Mouse (Mus musculus) midbrain, postnatal 0 days (tissue): Measurements from ENCODE around the gene Atp6v1e1. TPM values are rescaled to one million over a fixed set of nuclear protein-coding genes. Genes with fewer than 3 reads are reported as not detected.

Source experiments
- ATAC-seq: fragments of 200-750 bp; cut with Nextera tagmentation; 2 replicates; pipeline ENCODE4 v1.8.0; 2017; ENCODE audit warnings: moderate number of reproducible peaks, mild to moderate bottlenecking, moderate TSS enrichment, moderate library complexity; ENCODE audit not compliant: low FRiP score
- DNase-seq: peaks from one replicate; pipeline ENCODE4 v3.0.0-alpha.2; 2015; ENCODE audit warnings: low spot score
- H3K27ac ChIP-seq: fragments of 300-500 bp; sonication (generic); 2 replicates; pipeline ENCODE4 v1.5.1; 2014; ENCODE audit warnings: low read depth, mild to moderate bottlenecking, low read length, mixed read lengths
- H3K27me3 ChIP-seq: fragments of 300-500 bp; sonication (generic); 2 replicates; pipeline ENCODE4 v1.6.1; 2014; ENCODE audit warnings: low read length, control low read depth, mixed read lengths; ENCODE audit not compliant: insufficient read depth
- H3K36me3 ChIP-seq: fragments of 300-500 bp; sonication (generic); 2 replicates; pipeline ENCODE4 v1.6.1; 2014; ENCODE audit warnings: low read length, control low read depth, mixed read lengths; ENCODE audit not compliant: insufficient read depth
- H3K4me1 ChIP-seq: fragments of 300-500 bp; sonication (generic); 2 replicates; pipeline ENCODE4 v1.6.1; 2014; ENCODE audit warnings: mild to moderate bottlenecking, control low read depth, antibody characterized with exemption, low read length, mixed read lengths; ENCODE audit not compliant: insufficient read depth
- H3K4me2 ChIP-seq: fragments of 300-500 bp; sonication (generic); 2 replicates; pipeline ENCODE4 v1.6.1; 2014; ENCODE audit warnings: low read depth, mild to moderate bottlenecking, low read length, mixed read lengths; ENCODE audit not compliant: poor library complexity, severe bottlenecking
- H3K4me3 ChIP-seq: fragments of 300-500 bp; sonication (generic); 2 replicates; pipeline ENCODE4 v1.5.1; 2014; ENCODE audit warnings: low read depth, mild to moderate bottlenecking, low read length, moderate library complexity
- H3K9ac ChIP-seq: fragments of 300-500 bp; sonication (generic); replicated peaks from 2 replicates; pipeline ENCODE4 v1.6.1; 2014; ENCODE audit warnings: mild to moderate bottlenecking, low read length, moderate library complexity, mixed read lengths; ENCODE audit not compliant: poor library complexity, severe bottlenecking
- H3K9me3 ChIP-seq: fragments of 300-500 bp; sonication (generic); 2 replicates; pipeline ENCODE4 v1.6.1; 2016; ENCODE audit warnings: low read length, control low read depth
- CTCF ChIP-seq: IDR thresholded peaks from 2 replicates; pipeline ENCODE4 v1.5.1; 2016; ENCODE audit warnings: antibody characterized with exemption, mild to moderate bottlenecking
- WGBS: fragments of 180-500 bp; shearing (Covaris S2); extraction: QIAGEN DNeasy Blood & Tissue Kit; methylation state at CpG from one replicate; pipeline ENCODE4 v1.1.7; 2014; 5-methylcytosine and 5-hydroxymethylcytosine counted together
- polyA plus RNA-seq: library from polyadenylated mRNA; unstranded; fragments of >200 nt; fragmentation: Nextera tagmentation; extraction: Ambion mirVana; gene quantifications from 2 replicates; pipeline ENCODE4 v1.2.1, GENCODE M21; 2015
- total RNA-seq: library from RNA; depleted of rRNA; stranded (reverse); fragments of >200 nt; gene quantifications from 2 replicates; pipeline ENCODE4 v1.2.3, GENCODE M21; 2014

Gene Atp6v1e1
- total and polyA plus RNA-seq, 2 experiments from 2014 or later = 251 to 333 TPM

- Histone ChIP-seq H3K27me3 (0 out of 2 replicates have a peak, but pooled peaks cover 4% of the 10 kb centered on the region), H3K4me2 (peak within 1 kb of the TSS; percentile 72), H3K36me3 (no peaks in the 10 kb centered on the region), H3K9me3 (no peaks in the 10 kb centered on the region), H3K4me3 (peak within 1 kb of the TSS; percentile 87), H3K4me1 (no peaks in the 10 kb centered on the region), H3K27ac (peak within 1 kb of the TSS; percentile 98), H3K9ac (peak within 1 kb of the TSS; percentile 93)
- TF ChIP-seq CTCF = peak; percentile 64
- DNase-seq = peak; percentile 89
- ATAC-seq = peak; percentile 96
- WGBS = 4% methylated on average over 39 of the region's 40 CpGs
These were observed 13.1 kb upstream of the Atp6v1e1 start, which contains the start of gene Bcl2l13 for GRCm38 (mm10) chr6:120835474-120836374. Gene Bcl2l13, plus strand, starts transcription at chr6:120836212.

DNA sequence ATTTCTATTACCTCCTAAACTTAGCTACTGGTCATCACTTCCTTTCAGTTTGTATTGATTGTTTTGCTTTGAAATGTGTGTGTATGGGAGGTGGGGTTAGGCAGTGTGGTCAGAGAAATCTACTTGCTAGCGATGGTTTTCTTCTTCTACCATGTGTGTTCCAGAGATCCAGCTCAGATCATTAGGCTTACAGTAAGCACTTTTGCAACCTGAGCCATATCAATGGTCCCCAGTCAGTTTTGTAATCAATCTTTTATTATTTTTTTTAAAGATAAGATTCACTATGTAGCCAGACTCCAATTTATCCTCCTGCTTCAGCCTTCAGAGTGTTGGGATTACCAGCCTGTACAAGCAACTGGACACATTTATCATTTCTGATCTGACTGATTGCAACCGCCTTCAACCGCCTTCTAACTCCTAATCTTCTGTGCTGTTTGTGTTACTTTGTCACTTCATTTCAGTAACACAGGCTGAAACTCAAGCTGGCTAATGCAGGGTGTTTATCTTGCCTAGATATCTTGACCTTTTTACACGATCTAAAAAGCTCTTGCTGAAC, 12.3 kb upstream of the Atp6v1e1 start:
- Histone ChIP-seq H3K27me3 (0 out of 2 replicates have a peak, but pooled peaks cover 4% of the 10 kb centered on the region), H3K4me1 (no peaks in the 10 kb centered on the region), H3K4me2 (no peak overlapping the region), H3K9ac (no peak overlapping the region), H3K36me3 (no peaks in the 10 kb centered on the region), H3K27ac (no peak overlapping the region), H3K4me3 (no peak overlapping the region), H3K9me3 (no peaks in the 10 kb centered on the region)
- DNase-seq (no peak), ATAC-seq (no peak)
- 93% methylated on average over 4 of the region's 4 CpGs for WGBS
- TF ChIP-seq CTCF = no peak

DNA sequence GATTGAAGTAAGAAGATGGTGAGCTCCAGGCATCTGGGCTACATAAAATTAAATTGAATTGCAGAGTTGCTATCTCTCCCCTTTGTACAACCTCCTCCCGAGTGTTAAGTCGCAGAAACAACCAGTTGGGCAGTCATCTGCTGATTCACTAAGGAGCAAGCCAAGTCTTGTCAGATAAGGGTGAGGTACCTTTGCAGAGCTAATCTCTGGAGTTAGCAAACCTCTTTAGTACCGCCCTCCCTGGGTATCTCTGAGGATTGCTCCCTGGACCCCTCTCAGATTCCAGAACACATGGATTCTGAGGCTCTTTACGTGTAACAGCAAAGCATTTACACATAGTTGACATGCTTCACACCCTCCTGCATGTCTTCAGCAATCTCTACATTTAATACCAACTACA, 9.5 kb upstream of the Atp6v1e1 start:
- Histone ChIP-seq H3K9ac (no peak overlapping the region), H3K4me3 (no peak overlapping the region), H3K27ac (no peak overlapping the region), H3K4me1 (no peaks in the 10 kb centered on the region), H3K27me3 (0 out of 2 replicates have a peak, but pooled peaks cover 4% of the 10 kb centered on the region), H3K9me3 (no peaks in the 10 kb centered on the region), H3K36me3 (no peaks in the 10 kb centered on the region), H3K4me2 (no peak overlapping the region)
- DNase-seq = no peak
- WGBS = 75% methylated on average over 4 of the region's 4 CpGs
- no peak for TF ChIP-seq CTCF
- ATAC-seq = no peak

GRCm38 (mm10) chr6:120830866-120831608, 8.4 kb upstream of the Atp6v1e1 start:
- no peak for TF ChIP-seq CTCF
- WGBS = 59% methylated on average over 4 of the region's 4 CpGs
- H3K4me2 ChIP-seq = no peak overlapping the region

GRCm38 (mm10) chr6:120830056-120830455, 7.5 kb upstream of the Atp6v1e1 start:
- no peak for ATAC-seq
- H3K9ac ChIP-seq = no peak overlapping the region
- 0 out of 2 replicates have a peak, but pooled peaks cover 4% of the 10 kb centered on the region for H3K27me3 ChIP-seq
- WGBS = 48% methylated on average over 1 of the region's 1 CpGs
- no peaks in the 10 kb centered on the region for H3K4me1 ChIP-seq
- no peak overlapping the region for H3K4me2 ChIP-seq
- TF ChIP-seq CTCF = no peak
- no peaks in the 10 kb centered on the region for H3K9me3 ChIP-seq
- H3K4me3 ChIP-seq = no peak overlapping the region
- no peak for DNase-seq
- H3K36me3 ChIP-seq = no peaks in the 10 kb centered on the region
- no peak overlapping the region for H3K27ac ChIP-seq

More at GRCm38 (mm10) chr6:120830866-120831608, 8.4 kb upstream of the Atp6v1e1 start:
- Histone ChIP-seq H3K9ac (no peak overlapping the region), H3K27ac (no peak overlapping the region), H3K27me3 (0 out of 2 replicates have a peak, but pooled peaks cover 4% of the 10 kb centered on the region), H3K4me3 (no peak overlapping the region), H3K36me3 (no peaks in the 10 kb centered on the region), H3K9me3 (no peaks in the 10 kb centered on the region), H3K4me1 (no peaks in the 10 kb centered on the region)
- ATAC-seq = no peak
- no peak for DNase-seq
